Mouse (Mus musculus) olfactory bulb, adult 2 months (tissue): Measurements from ENCODE around the gene Aldh1l1.

ENCODE experiments used
- CTCF ChIP-seq: fragments of 200-500 bp; IDR thresholded peaks from 2 replicates; pipeline ENCODE4 v1.5.1; 2012; ENCODE audit warnings: low read depth, mild to moderate bottlenecking, low read length, moderate library complexity; ENCODE audit not compliant: insufficient read depth
- POLR2A ChIP-seq: fragments of 200-500 bp; IDR thresholded peaks from 2 replicates; pipeline ENCODE4 v1.6.1; 2012; ENCODE audit warnings: mild to moderate bottlenecking, low read depth, low read length, moderate library complexity; ENCODE audit not compliant: insufficient read depth

DNA sequence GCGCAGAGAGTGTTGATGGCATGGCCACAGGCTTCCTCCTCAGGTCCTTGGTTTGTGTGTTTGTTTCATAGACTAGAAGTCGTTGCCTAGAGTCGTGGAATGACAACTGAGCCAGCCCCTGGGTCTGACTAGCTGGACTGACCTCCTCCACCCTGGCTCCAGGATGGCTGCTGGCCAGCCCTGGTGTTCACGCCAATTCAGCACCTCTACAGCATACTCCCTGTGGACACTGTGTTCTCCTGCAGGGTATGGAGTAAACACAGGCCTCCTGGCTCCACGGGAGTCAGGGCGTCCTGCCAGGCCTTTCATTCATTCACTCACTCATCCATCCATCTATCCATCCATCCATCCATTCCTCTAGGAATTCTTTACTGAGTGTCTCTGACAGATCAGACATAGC lies 22.9 kb downstream of the Aldh1l1 start:
- no peak for TF ChIP-seq CTCF
- no peak for TF ChIP-seq POLR2A
